Comparison of ENCODE assay signal across 24 mouse cellular contexts in the genomic region with DNA sequence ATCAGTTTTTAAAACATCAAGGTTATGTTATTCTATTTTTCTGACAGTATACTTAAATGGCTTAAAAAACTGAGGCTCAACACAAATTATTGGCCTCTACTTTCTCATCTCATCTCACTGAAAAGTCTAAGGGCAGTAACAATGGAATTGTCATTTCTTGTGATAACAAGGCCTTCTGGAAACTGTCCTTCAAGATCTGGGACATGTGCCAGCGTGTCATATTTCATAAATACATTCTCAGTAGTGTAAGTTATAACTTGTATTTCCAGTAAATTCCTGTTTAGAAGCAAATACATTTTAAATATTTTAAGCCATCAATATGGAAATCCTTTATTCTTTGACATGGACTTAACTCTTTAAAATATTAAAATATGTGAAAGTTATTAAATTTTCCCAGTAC. TPM values are rescaled to one million over a fixed set of nuclear protein-coding genes. Genes with fewer than 3 reads are reported as not detected.
DNase-seq lines count a peak whose midpoint lies in the region; ATAC-seq and TF ChIP-seq lines count a peak whose summit lies in the region.
"Had no signal": no experiment of that assay in that cellular context is flagged by ENCODE, and none has a peak within 500 bp of the region (broad histone marks: within the 10 kb centered on the region; RNA-seq: fewer than 3 reads in every experiment).

No protein-coding gene starts in this region.

- DNase-seq in kidney, postnatal 0 days (ENCODE audit: low spot score) = peak; percentile 22
- peak; percentile 17 for DNase-seq in lung, postnatal 0 days (ENCODE audit: low spot score)
- DNase-seq in lung, adult 2 months = no peak
- peak; percentile 25 for DNase-seq in NIH3T3 (ENCODE audit: low read depth)
- peak; percentile 14 for DNase-seq in lung, postnatal 36 days
- DNase-seq: cerebellum, adult 11 months; cerebellum, postnatal 10 days; gastrocnemius, postnatal 36 days; heart, adult 2 months; heart, postnatal 14 days; kidney, postnatal 36 days; midbrain, embryonic 14.5 days; thymus, postnatal 14 days had no signal

- no peaks in the 10 kb centered on the region for H3K36me3 ChIP-seq in kidney, postnatal 0 days (ENCODE audit: insufficient read depth, low read length)
- no peaks in the 10 kb centered on the region for H3K36me3 ChIP-seq in kidney, embryonic 16.5 days (ENCODE audit: insufficient read depth, low read length)
- peaks cover 3% of the 10 kb centered on the region; the same call in 1 of the 2 replicates for H3K36me3 ChIP-seq in lung, postnatal 0 days (ENCODE audit: insufficient read depth, low read length)
- H3K36me3 ChIP-seq: embryonic facial prominence, embryonic 12.5 days; forebrain, embryonic 12.5 days; limb, embryonic 13.5 days had no signal

- no peaks in the 10 kb centered on the region for H3K4me1 ChIP-seq in kidney, postnatal 0 days (replicated peaks; ENCODE audit: insufficient read depth, low read length)
- H3K4me1 ChIP-seq in kidney, embryonic 16.5 days (ENCODE audit: insufficient read depth, low read length) = no peaks in the 10 kb centered on the region
- no peaks in the 10 kb centered on the region for H3K4me1 ChIP-seq in lung, postnatal 0 days (ENCODE audit: insufficient read depth, low read depth, low read length)
- H3K4me1 ChIP-seq in lung, adult 2 months (ENCODE audit: control insufficient read depth, insufficient read depth, low read length) = no peaks in the 10 kb centered on the region
- H3K4me1 ChIP-seq: embryonic facial prominence, embryonic 12.5 days; forebrain, embryonic 12.5 days; heart, embryonic 13.5 days; limb, embryonic 13.5 days had no signal

- no peaks in the 10 kb centered on the region for H3K9me3 ChIP-seq in kidney, postnatal 0 days (replicated peaks; ENCODE audit: low read length)
- H3K9me3 ChIP-seq in kidney, embryonic 16.5 days (ENCODE audit: low read length) = no peaks in the 10 kb centered on the region
- H3K9me3 ChIP-seq in lung, postnatal 0 days (ENCODE audit: low read length) = no peaks in the 10 kb centered on the region
- H3K9me3 ChIP-seq: embryonic facial prominence, embryonic 12.5 days; forebrain, embryonic 12.5 days; heart, embryonic 13.5 days; limb, embryonic 13.5 days had no signal

- H3K4me3 ChIP-seq in kidney, postnatal 0 days (replicated peaks; ENCODE audit: low read depth, low read length) = no peak overlapping the region
- H3K4me3 ChIP-seq in kidney, embryonic 16.5 days (ENCODE audit: low read length) = no peak overlapping the region
- no peak overlapping the region for H3K4me3 ChIP-seq in lung, postnatal 0 days (ENCODE audit: low read depth, low read length)
- H3K4me3 ChIP-seq in lung, adult 2 months (replicated peaks; ENCODE audit: extremely low read depth, low read depth, low read length) = no peak overlapping the region
- H3K4me3 ChIP-seq: embryonic facial prominence, embryonic 12.5 days; erythroblast, embryonic 14.5 days; forebrain, embryonic 12.5 days; heart, adult 2 months; heart, embryonic 13.5 days; limb, embryonic 13.5 days; myocyte had no signal

- ATAC-seq in kidney, postnatal 0 days (replicated peaks; ENCODE audit: low FRiP score, low read depth) = no peak
- ATAC-seq in kidney, embryonic 16.5 days (ENCODE audit: low FRiP score, low TSS enrichment) = no peak
- no peak for ATAC-seq in lung, postnatal 0 days
- ATAC-seq in frontal cortex, adult (ENCODE audit: low TSS enrichment) = no peak
- ATAC-seq: hindbrain, postnatal 0 days; intestine, postnatal 0 days had no signal

- TF ChIP-seq POLR2A in lung, adult 2 months (IDR thresholded peaks at IDR 0.05; ENCODE audit: borderline replicate concordance, extremely low read depth, low read depth, low read length) = no peak

- H3K9ac ChIP-seq in kidney, postnatal 0 days (ENCODE audit: low read depth, low read length) = no peak overlapping the region
- no peak overlapping the region for H3K9ac ChIP-seq in kidney, embryonic 16.5 days (replicated peaks; ENCODE audit: low read length)
- H3K9ac ChIP-seq in lung, postnatal 0 days (replicated peaks; ENCODE audit: low read depth) = no peak overlapping the region
- H3K9ac ChIP-seq: embryonic facial prominence, embryonic 12.5 days; forebrain, embryonic 12.5 days; heart, embryonic 13.5 days; limb, embryonic 13.5 days; liver, embryonic 14.5 days had no signal

- TF ChIP-seq EP300 in lung, postnatal 0 days (IDR thresholded peaks at IDR 0.05) = no peak

- no peaks in the 10 kb centered on the region for H3K27me3 ChIP-seq in kidney, postnatal 0 days (ENCODE audit: insufficient read depth, low read length)
- no peaks in the 10 kb centered on the region for H3K27me3 ChIP-seq in kidney, embryonic 16.5 days (ENCODE audit: insufficient read depth, low read length)
- no peaks in the 10 kb centered on the region for H3K27me3 ChIP-seq in lung, postnatal 0 days (replicated peaks; ENCODE audit: insufficient read depth, low read length)
- H3K27me3 ChIP-seq: embryonic facial prominence, embryonic 12.5 days; forebrain, embryonic 12.5 days; heart, embryonic 13.5 days; limb, embryonic 13.5 days had no signal

- 76% methylated on average over 1 of the region's 1 CpGs for WGBS in kidney, postnatal 0 days
- 78% methylated on average over 1 of the region's 1 CpGs for WGBS in kidney, embryonic 16.5 days
- 57% methylated on average over 1 of the region's 1 CpGs for WGBS in lung, postnatal 0 days
- WGBS in lung, adult 2 months = 45% methylated on average over 1 of the region's 1 CpGs

- no peak for TF ChIP-seq CTCF in kidney, postnatal 0 days (IDR thresholded peaks at IDR 0.05; ENCODE audit: low read depth)
- no peak for TF ChIP-seq CTCF in lung, postnatal 0 days (IDR thresholded peaks at IDR 0.05)
- no peak for TF ChIP-seq CTCF in lung, adult 2 months (IDR thresholded peaks at IDR 0.05; ENCODE audit: insufficient read depth, low read length)

- no peak overlapping the region for H3K4me2 ChIP-seq in kidney, postnatal 0 days (ENCODE audit: low read length)
- H3K4me2 ChIP-seq in kidney, embryonic 16.5 days (replicated peaks; ENCODE audit: low read depth, low read length) = no peak overlapping the region
- no peak overlapping the region for H3K4me2 ChIP-seq in lung, postnatal 0 days (replicated peaks; ENCODE audit: low read depth, low read length)
- H3K4me2 ChIP-seq: embryonic facial prominence, embryonic 12.5 days; forebrain, embryonic 12.5 days; heart, embryonic 13.5 days; limb, embryonic 13.5 days had no signal

- no peak overlapping the region for H3K27ac ChIP-seq in kidney, postnatal 0 days
- H3K27ac ChIP-seq in kidney, embryonic 16.5 days (ENCODE audit: low read length) = no peak overlapping the region
- H3K27ac ChIP-seq in lung, postnatal 0 days (ENCODE audit: low read length) = no peak overlapping the region
- H3K27ac ChIP-seq: embryonic facial prominence, embryonic 12.5 days; forebrain, embryonic 12.5 days; heart, adult 2 months; heart, embryonic 13.5 days; hindbrain, postnatal 0 days; limb, embryonic 13.5 days; liver, embryonic 14.5 days had no signal

RNA-seq across cellular contexts. Expression of a gene that starts 50.7 kb away (rescaled TPM):
- 22.8 and 24.3 TPM in 2 replicates for polyA plus RNA-seq in kidney, postnatal 0 days (2015; fragmentation: Nextera tagmentation; extraction: Ambion mirVana)
- polyA plus RNA-seq in kidney, embryonic 16.5 days (2015; fragmentation: Nextera tagmentation; extraction: Ambion mirVana) = 14.4 and 15.8 TPM in 2 replicates
- 27.5 and 29.1 TPM in 2 replicates for polyA plus RNA-seq in lung, postnatal 0 days (2015; fragmentation: Nextera tagmentation; extraction: Ambion mirVana)
- polyA plus RNA-seq in lung, adult 2 months (2012; rRNA removed) = 4.3 and 5.1 TPM in 2 replicates
